Mouse (Mus musculus): Measurements from ENCODE around the gene Coro2a.

The Coro2a gene

DNA sequence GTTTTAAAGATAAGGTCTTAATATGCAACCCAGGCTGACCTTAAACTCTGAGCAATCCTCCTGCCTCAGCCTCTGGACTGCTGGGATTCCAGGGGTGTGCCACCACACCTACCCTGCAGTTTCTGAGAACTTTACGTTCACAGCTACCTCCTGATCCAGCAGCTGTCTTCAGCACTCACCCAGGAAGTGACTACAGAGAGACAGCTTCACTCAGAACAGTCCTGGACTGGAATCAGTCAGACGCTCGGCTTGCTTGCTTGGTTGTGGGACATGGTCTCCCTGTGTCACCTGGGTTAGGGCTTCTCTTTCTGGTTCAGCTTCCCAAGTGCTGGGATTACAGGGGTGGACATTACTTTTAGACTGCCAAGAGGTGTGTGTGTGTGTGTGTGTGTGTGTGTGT lies 45.1 kb downstream of the Coro2a start:
- DNase-seq: no peak

DNA sequence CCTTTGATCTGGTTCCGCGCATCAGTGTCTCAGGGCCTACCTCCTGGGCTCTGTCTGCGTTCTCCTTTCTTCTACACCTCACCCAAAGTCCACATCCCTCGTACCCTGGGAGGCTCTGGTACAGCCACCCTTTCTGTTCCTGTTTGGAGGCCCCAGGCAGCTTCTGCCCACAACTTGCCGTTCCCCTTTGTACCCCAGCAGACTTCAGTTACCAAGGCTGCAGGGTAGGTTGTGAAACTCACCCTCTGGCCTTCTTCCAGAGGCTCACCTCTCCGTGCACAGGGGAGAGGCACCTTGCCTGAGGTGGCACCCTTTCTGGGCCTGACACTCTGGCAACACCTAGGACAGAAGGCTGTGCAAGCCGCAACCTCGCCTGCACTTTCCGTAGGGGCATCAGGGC lies 46.2 kb downstream of the Coro2a start:
- DNase-seq: no peak

DNA sequence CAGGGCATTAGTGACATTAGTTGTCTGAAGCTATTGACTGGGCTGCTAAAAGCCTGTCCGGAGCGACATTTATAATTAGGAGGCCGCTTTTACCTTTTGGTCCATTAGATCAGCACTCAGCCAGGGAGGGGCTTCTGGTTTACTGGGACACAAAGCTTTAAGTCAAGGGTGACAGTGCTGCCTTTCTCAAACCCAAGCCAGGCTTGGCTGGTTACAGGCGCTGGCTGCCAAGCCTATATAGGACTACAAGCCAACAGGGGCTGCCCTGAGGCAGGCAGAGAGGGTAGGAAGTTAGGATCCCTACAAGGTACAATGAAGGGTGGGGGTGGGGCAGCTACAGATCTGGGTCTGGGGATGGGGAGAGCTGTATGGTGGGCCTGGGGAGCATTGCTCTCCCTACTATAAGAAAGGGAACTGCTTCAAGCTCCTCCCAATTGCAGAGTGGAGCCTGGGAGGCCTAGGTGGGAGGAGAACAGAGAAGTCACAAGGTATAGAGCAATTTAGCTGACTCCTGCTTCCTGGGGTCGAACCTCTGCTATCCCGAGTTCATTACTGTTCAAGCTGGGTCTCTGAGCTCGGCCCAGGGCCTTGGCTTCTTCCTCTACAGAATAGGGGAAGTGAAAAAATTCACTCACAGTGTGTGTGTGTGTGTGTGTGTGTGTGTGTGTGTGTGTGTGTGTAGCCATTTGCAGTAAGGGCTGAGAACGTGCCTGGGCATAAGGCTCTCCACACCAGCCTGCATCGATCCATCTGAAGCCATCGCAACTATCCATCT lies 47.5 kb downstream of the Coro2a start:
- peak in 1 of 2 experiments; percentile 34 for DNase-seq

DNA sequence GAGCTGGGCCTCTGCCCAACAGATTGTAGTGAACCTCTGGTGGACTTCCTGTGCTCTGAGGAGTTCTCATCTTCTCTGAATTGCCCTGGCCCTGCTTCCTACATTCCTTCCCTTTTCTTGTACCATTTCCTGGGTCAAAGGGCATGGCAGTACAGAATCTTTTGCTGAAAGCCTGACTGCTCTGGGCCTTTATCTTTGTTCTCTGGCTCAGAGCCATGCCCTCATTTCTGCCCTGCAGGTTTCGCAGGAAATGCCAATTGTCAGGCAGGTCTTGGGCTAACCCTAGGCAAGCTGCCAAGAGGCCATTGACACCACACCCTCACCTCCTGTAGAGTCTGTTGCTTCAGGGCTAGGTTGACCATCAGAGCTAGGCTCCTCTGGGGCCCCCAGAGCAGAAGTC lies 48.1 kb downstream of the Coro2a start:
- peak; percentile 92 to 95 for DNase-seq

DNA sequence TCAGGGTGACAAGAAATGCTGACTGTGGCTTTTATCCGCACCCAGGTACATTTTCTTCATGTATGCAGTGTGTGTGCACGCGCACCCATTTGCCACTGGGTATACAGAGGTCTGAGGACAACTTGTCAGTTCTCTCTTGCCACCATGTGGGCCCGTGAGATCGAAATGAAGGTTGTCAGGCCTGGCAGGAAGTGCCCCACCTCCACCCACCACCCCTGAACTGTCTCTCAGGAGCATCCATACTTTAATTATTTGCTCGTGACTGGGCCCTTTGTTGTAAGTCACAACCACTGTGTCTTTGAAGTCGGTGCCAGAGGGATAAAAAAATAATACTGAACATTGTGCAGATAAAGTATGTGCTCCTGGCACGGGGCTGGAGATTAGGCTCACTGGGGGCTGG lies 51.6 kb downstream of the Coro2a start:
- DNase-seq: no peak

DNA sequence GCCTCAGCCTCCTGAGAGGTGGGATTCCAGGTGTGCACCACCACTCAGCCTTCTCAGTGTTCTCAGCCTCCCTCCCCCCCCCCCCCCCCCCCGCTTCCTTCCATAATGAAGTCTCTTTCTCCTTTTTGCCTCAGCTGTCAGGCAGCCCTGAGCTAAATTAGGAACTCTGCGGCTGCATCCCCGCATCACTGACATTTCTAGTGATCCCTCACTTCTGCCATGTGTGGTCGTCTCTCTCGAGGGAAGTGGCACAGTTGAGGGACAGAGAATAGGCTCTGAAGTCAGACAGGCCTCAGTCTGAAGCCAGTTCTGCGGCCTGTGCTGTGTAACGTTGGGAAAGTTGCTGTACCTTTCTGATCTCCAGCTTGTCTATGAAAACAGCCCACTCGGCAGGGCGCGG lies 52.0 kb downstream of the Coro2a start:
- no peak for DNase-seq

DNA sequence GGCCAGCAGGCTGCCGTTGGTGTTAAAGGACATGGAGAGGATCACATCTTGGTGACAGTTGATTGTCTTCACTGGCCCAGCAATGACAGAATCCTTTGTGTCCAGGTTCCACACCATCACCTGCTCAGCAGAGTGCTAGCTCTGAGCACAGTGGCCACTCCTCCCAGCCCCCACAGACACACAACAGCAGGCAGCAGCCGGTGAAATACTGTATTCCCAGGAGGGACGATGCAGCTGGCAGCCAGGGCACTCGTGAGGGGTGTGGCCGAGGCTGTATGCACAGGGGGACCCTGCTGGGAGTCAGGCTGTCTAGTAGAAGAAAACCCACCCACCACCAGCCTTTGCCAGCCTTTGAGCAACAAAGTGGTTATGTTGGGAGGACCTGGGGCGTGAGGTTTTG lies 55.3 kb downstream of the Coro2a start:
- DNase-seq: peak; percentile 50 to 65

DNA sequence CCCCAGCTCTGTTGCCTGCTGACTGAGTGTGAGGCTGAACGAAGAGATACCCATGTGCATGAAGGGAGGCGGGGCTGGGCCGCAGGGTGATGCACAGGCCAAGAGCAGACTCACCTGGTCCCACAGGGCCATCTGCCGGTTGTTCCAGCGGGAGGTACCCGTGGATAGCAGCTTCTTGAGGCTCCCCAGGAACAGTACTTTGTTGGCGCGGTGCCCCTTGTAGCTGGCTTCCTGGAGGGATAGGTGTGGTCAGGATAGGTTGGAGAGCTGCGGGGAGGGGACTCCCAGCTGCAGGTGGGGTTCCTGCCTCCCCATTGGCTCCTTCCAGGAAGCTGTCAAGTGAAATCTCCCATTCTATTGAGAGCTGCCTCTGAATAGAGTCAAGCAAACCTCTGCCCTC lies 56.5 kb downstream of the Coro2a start:
- peak; percentile 42 to 44 for DNase-seq

DNA sequence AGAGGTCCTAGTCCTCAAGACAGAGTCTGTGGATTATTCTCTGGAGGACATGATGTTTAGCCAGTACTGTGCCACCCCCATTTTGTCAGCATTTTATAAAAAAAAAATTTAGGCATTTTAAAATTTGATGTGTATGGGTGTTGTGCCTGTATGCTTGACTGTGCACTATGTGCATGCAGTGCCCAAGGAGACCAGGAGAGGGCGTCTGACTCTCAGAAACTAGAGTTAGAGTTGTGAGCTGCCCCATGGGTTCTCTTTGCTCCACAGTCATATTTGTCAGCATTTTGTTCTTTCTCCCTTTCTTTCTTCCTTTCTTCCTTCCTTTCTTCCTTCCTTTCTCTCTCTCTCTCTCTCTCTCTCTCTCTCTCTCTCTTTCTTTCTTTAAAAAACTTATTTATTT lies 57.7 kb downstream of the Coro2a start:
- peak; percentile 70 to 84 for DNase-seq

DNA sequence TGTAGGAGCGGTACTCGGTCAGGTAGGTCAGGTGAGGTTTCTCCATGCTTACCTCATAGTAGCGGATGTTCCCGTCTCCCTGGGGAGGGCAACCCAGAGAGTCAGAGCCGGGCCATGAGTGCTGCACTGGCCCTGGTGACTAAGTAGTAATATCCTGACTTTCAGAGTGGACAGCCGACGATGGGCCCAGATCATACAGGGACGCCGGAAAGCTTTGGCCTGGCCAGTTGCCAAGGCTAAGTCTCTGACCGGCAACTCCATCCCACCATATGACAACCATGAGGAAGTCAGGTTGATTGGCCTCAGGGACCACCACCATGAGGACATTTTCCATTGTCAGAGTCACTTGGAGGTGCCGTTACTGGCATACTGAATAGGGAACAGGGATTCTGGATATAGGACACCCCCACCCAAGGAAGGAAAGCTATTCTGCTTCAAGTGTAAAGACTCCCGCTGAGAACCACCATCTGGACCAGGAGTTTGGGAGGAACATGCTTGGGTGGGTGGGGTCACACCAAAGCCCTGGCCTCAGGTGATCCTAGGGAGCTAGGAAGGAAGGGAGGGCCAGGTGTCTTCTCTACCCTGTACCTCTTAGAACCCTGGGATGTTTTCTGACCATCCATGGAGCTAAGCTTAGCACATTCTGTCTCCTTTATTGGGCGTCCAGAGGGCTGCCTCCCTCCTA lies 58.5 kb downstream of the Coro2a start:
- DNase-seq: peak; percentile 47 to 52

DNA sequence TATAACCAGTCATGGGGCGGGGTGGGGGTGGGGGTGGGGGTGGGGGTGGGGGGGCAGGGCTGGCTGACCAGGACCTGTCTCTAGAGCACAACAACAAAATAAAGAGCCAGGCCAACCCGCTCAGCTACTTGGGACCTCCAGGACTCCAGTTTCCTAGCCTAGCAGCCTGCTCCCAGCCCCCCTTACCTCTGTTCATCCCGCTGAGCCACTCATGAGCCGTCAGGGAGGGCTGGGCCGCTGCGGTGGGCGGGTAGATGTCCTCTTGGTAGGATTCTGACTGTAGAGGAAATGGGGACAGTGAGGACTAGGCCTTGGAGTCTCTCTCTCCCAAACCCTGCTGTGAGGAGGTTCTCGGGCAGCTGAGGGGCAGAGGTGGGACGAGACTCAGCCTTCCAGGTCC lies 60.3 kb downstream of the Coro2a start:
- no peak for DNase-seq

DNA sequence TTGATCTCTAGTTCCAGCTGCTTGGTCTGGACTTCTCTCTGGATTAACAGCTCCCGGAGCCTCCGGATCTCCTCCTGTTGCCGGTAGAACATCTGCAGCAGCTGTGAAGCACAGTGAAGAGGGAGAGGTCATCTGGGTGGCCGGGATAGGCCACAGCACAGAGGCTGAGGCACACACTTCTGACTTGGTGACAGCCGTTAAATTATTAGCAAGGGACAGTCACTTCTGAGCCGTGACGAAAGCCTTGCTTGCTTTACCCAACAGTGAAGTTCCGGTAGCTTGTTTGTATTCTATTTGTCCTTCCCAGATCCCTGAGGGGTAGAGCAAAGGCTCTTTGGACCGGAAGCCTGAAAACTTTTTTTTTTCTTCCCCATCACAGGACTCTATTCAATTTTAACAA lies 62.8 kb downstream of the Coro2a start:
- DNase-seq: no peak

DNA sequence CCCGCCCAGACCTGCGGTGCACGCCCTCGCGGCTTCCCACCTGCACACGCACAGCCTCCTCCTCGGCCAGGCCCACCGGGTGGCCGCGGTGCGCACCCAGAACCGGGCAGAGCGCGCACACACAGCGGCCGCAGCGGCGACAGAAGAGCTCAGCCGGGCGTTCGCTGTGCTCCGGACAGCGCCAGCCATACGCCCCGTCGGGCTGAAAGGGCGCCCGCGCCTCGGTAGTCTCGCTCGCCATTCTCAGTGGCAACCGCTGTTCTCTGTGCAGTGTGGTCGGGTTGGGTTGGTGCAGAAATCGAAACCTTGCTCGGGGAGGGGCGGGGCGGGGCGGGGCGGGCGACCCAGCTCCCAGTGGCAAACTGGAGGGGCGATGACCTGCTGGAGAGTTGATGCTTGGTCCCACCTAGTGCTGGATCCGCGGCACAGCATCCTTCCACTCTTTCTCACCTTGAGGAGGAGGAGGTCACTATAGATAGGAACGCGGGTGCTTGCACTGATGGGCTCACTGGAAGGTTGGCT lies 66.1 kb downstream of the Coro2a start, which contains the start of gene Trim14:
Gene Trim14 (minus strand): TSS at position 302 of the 522 bp plus-strand sequence.
- DNase-seq: peak; percentile 55 to 63

DNA sequence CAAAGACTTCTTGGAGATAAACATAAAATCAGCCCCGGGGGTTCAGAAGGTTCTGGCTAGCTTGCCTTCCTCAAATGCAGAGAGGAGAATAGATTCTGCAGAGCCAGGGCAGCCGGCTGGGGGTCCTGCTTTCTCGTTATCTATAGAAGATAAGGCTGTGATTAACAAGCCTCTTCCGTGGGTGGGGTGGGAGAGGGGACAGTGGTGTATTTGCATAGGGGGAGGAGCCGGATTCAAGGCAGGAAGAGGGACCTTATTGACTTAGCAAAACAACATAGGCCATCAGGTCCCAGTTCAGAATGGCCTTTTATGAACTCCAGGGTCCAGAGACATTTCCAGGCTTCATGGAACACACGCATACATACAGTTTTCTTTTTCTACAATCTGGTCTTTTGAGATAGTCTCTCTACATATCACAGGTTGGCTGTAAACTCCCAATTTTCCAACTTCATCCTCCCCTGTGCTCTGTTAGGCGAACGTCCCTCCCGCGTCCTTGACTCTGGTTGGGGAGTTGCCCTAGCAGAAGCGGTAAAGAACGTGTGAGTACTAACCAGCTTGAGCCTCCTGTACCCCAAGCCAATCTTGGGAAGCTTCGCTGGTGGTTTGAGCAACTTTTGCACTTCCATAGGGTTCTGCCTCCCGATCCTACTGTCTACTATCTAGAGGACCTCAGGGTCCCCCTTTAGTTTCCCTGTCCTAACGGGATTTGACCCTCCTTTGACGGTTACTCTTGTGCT lies 66.7 kb downstream of the Coro2a start:
- no peak for DNase-seq

DNA sequence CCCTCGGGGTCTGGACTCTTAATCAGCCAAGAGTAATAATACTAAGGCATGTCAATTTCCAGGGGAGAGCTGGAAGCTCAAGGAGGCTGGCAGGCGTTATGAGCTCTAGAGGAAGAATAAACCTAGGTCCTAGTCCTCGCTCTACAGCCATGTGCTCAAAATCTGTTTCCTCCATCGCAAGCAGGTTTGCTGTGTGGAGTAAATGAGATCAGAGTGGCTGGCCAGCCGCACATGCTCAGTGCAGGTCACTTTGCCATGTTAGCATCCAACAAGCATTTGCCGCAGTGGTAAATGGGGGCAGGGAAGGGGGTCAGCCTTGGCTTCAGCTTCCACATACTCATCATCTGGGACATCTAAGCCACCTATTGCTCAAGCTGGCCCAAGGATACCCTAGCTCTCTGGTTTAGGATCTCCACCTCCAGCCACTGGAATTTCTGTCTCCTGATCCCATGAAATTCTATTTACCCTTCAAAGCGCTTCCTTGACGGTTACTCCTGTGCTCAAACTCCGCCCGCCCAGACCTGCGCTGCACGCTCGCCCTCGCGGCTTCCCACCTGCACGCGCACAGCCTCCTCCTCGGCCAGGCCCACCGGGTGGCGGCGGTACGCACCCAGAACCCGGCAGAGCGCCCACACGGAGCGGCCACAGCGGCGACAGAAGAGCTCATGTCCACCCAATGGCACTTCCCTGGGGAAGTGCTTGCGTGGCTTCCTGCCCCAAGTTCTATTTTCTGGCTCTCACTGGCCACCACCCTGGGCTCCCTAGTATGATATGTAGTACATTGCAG lies 67.9 kb downstream of the Coro2a start:
- DNase-seq: no peak

DNA sequence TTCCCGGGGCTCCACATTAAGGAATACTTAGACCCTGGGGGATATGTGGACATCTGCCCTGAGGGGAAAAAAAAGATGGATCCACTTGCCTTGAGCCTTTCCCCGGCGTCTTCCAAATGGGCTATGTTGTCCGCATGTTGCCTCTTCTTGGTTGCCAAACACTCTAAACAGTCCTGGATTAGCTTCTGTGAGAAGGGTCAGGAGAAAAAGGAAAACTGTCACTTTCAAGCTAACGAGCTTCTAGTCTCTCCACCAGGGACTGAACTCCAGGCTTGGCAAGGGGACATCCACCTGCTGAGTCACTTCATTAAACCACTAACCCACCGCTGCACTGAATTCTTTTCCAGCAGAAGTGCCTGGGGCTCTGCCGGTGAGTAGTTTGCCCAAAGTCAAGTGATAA lies 69.1 kb downstream of the Coro2a start:
- no peak for DNase-seq

DNA sequence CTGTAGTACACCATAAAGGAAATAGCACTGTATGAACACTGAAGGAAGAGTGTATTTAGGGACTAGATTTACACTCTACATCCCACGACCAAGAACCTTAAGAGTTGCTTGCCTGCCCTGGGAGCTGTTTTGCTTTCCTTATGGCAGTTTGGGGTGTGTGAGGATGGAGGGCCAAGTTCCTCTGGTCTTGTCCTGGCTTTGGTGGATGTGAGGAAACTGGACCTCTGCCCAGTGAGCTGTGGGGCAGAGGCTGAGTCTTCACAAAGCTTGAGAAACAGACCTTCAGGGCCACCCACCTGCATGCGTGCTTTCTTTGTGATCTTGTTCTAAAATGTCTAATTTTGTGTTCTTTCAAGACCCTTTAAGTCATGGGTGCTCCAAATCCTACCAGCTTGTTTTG lies 69.5 kb downstream of the Coro2a start:
- no peak for DNase-seq

DNA sequence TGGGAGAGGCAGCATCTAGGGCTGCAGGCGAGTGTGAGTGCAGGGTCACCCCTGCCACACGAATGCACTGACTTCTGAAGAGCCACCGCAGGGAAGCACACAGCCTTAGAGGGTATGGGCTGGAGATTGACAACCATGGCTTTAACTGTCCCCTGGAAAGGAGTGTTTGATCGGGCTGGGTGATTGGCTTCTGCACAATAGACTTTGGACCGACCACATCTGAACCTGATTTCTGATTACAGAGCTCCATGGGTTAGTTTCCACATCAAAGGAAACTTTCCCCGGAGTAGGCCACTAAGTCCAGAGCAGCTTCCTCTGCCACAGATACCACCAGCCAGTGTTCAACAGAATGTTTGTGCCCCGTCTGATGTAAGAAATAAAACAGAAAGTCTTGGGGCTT lies 72.3 kb downstream of the Coro2a start:
- DNase-seq: no peak

DNA sequence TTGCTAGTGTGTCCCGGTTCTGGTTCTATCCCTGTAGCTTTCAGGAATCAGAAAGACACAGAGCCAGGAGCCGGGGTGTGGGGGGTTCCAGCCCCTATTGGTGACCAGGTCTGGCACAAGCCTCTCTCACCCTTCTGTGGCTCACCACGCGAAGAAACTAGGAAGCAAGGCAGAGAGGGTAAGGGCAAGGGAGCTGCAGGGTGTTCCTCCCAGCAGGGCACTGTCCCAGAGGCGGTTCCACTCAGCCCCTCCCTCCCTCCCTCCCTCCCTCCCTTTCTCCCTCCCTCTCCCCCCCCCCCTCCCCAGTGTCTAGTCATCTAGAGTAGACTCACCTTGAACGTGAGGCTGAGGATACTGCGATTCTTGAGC lies 74.5 kb downstream of the Coro2a start:
- peak in 1 of 2 experiments; percentile 20 for DNase-seq

DNA sequence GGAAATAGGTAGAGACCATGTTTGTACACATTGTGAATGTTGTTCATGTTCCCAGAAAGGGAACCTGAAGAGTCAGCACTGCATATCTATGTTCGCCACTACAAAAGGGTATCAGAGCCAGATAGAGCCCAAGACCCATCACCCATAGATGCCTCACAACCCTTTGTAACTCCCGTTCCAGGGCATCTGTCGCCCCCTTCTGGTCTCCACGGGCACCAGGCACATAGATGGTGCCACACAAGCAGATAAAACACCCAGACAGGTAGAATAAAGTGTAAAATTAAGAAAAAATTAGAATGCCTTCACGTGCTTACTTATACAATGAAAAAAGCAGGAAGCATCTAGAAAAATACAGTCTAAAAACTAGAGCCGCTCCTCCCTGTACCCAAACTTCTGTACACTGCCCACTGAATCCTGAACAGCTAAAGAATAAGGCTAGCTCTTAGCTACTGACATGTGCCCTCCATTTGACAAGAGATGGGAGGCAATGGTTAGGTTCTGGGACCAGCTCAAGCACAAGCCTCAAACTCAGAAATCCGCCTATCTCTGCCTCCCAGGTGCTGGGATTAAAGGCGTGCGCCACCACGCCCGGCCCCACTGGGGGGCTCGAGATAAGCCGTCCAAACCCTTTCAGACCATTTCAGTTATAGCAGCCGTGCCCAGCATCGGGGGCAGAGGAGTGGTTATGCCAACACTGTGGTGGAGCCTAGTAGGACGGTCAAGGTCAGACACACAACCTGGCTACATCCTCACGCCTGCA lies 75.0 kb downstream of the Coro2a start:
- DNase-seq: peak in 1 of 2 experiments; percentile 36

DNA sequence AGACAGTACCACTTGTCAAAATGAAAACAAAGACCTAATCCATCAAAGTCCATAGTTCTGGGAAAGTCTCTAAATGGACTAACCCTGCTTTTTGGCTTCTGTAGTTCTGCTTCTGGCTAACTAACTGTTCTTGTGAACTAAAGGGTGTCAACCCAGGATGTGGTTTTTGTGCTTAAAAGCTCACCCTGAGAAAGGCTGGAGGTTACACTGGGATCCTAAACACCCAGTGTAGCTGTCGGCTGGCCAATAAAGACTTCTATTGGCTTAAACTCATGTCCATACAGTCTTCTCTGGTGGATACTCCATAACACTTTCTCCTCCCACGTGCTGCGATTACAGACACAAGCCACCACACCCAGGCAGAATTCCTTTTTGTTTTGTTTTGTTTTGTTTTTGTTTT lies 75.8 kb downstream of the Coro2a start:
- no peak for DNase-seq

DNA sequence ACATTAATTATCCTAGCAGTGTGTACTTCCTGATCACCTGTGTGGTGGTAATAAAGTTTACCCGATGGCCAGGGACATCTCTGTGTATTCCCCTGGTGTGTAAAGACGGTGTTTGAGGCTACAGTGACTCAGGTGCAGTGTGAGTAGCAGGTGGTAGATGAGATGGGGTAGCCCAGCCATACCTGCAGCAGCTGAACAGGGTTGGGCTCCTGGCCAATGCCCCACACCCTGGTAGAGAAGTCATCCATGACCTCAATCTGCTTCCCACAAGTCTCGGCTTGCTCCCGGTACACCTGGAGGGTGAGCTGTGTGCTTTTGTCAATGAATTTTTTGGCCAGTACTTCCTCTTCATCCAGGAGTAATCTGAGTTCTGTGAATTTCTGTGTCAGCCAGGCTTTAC lies 78.7 kb downstream of the Coro2a start:
- DNase-seq: no peak

All from cerebellum, postnatal 10 days (tissue).